Mouse (Mus musculus) stomach, embryonic 15.5 days (tissue): ENCODE results near the gene Dyrk3. TPM values are rescaled to one million over a fixed set of nuclear protein-coding genes. Genes with fewer than 3 reads are reported as not detected.

ENCODE experiments used
- ATAC-seq: fragments of 200-750 bp; cut with Nextera tagmentation; 2 replicates; pipeline ENCODE4 v1.8.0; 2017; ENCODE audit warnings: low read depth, moderate number of reproducible peaks, moderate TSS enrichment; ENCODE audit not compliant: insufficient read depth, low FRiP score
- H3K27ac ChIP-seq: fragments of 300-500 bp; sonication (generic); 2 replicates; pipeline ENCODE4 v1.5.1; 2015; ENCODE audit warnings: mild to moderate bottlenecking, inconsistent platforms
- H3K27me3 ChIP-seq: fragments of 300-500 bp; sonication (generic); replicated peaks from 2 replicates; pipeline ENCODE4 v1.6.1; 2015; ENCODE audit warnings: inconsistent platforms
- H3K36me3 ChIP-seq: fragments of 300-500 bp; sonication (generic); 2 replicates; pipeline ENCODE4 v1.6.1; 2015; ENCODE audit warnings: inconsistent platforms
- H3K4me1 ChIP-seq: fragments of 300-500 bp; sonication (generic); 2 replicates; pipeline ENCODE4 v1.6.1; 2015; ENCODE audit warnings: inconsistent platforms
- H3K4me2 ChIP-seq: fragments of 300-500 bp; sonication (generic); 2 replicates; pipeline ENCODE4 v1.6.1; 2015; ENCODE audit warnings: mild to moderate bottlenecking, inconsistent platforms
- H3K4me3 ChIP-seq: fragments of 300-500 bp; sonication (generic); replicated peaks from 2 replicates; pipeline ENCODE4 v1.5.1; 2015; ENCODE audit warnings: inconsistent platforms
- H3K9ac ChIP-seq: fragments of 300-500 bp; sonication (generic); 2 replicates; pipeline ENCODE4 v1.6.1; 2015; ENCODE audit warnings: inconsistent platforms
- H3K9me3 ChIP-seq: fragments of 300-500 bp; sonication (generic); 2 replicates; pipeline ENCODE4 v1.6.1; 2016; ENCODE audit warnings: inconsistent platforms
- WGBS: fragments of 180-500 bp; shearing (Covaris S2); methylation state at CpG from one replicate; pipeline ENCODE4 v1.1.7; 2015; 5-methylcytosine and 5-hydroxymethylcytosine counted together
- polyA plus RNA-seq: library from polyadenylated mRNA; unstranded; fragments of >200 nt; fragmentation: Nextera tagmentation; extraction: Ambion mirVana; gene quantifications from 2 replicates; pipeline ENCODE4 v1.2.1, GENCODE M21; 2015

Dyrk3 gene
- polyA plus RNA-seq, 1 experiment from 2014 or later = 5.4 TPM

- H3K27ac ChIP-seq = no peak overlapping the region
- WGBS = 85% methylated on average over 1 of the region's 1 CpGs
- no peak for ATAC-seq
- H3K9ac ChIP-seq = no peak overlapping the region
- H3K4me2 ChIP-seq = no peak overlapping the region
- no peaks in the 10 kb centered on the region for H3K27me3 ChIP-seq
- H3K9me3 ChIP-seq = no peaks in the 10 kb centered on the region
- peaks cover 7% of the 10 kb centered on the region for H3K4me1 ChIP-seq
- no peaks in the 10 kb centered on the region for H3K36me3 ChIP-seq
- no peak overlapping the region for H3K4me3 ChIP-seq
Measured at GRCm38 (mm10) chr1:131100808-131101207, 37.3 kb downstream of the Dyrk3 start.

DNA sequence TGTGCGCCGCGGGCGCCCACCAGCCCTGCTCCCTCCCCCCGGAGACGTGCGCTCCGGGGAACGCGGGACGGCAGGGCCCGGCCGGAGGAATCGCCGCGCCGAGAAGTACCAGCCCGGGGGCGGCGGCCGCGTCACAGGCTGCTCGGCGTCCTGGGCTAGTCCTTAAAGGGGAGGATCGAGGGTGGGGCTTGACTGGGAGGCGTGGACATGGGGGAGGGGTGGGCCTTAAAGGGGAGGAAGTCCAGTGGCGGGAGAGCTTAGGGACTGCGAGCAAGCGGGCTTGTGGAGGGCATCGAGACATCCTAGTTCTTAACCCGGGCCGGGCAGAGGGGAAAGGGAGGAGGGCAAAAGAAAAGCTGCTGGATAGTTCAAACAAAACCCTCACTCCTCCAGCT is 40.4 kb downstream of the Dyrk3 start, which contains the start of gene Mapkapk2:
Gene Mapkapk2 (minus strand): TSS at position 127 of the 395 bp plus-strand sequence.
- peak within 1 kb of the TSS; percentile 67 for H3K4me2 ChIP-seq
- no peaks in the 10 kb centered on the region for H3K36me3 ChIP-seq
- H3K4me3 ChIP-seq = peak within 1 kb of the TSS; percentile 88
- WGBS = 0% methylated on average over 18 of the region's 32 CpGs
- H3K9ac ChIP-seq = peak within 1 kb of the TSS; percentile 86
- H3K27me3 ChIP-seq = no peaks in the 10 kb centered on the region
- no peaks in the 10 kb centered on the region for H3K9me3 ChIP-seq
- H3K27ac ChIP-seq = peak within 1 kb of the TSS; percentile 94
- peaks cover 26% of the 10 kb centered on the region for H3K4me1 ChIP-seq
- peak; percentile 97 for ATAC-seq

DNA sequence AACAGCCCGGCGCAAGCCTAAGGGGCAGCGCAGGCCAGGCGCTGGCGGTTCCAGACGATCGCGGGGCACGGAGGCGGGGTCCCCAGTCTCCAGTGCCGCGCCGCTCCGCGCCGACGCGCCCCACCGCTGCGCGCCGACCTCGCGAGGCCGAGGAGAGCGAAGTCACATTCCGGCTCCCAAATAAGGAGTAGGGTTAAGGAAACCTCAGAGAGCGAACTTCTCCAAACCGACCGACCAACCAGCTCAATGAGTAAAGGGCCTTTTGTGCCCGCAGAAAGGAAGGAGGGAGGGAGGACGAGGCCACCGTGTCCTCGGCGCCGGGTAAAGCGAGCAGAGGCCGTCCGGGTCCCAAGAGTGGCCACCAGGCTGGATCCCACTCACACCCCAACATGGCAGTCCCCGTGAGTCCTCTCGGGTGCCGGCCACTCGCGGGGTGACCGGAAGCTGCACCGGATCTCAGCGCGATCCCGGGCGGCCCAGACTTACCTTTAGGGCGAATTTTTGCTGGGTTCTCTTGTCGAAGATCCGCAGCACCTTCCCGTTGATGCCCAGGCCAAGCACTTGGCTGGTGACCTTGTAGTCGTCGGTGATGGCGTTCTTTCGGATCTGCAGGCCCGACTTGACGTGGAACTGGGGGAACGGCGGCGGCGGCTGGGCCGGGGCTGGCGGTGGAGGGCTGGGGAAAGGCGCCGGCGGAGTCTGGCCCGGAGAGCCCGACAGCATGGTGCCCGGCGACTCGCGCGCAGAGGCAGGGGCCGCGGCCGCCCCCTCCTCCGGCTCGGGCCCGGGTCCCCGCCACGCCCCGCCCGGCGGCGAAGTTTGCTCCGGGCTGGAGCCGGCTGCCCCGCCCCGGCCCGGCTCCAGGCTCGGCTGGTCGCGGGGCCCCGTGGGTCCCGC is 41.1 kb downstream of the Dyrk3 start:
- H3K9me3 ChIP-seq = no peaks in the 10 kb centered on the region
- H3K4me2 ChIP-seq = peak overlapping the region; percentile 67
- no peaks in the 10 kb centered on the region for H3K27me3 ChIP-seq
- H3K4me1 ChIP-seq = peaks cover 33% of the 10 kb centered on the region
- no peaks in the 10 kb centered on the region for H3K36me3 ChIP-seq
- H3K27ac ChIP-seq = peak overlapping the region; percentile 94
- peak overlapping the region; percentile 88 for H3K4me3 ChIP-seq
- under 1% methylated on average over 83 of the region's 98 CpGs for WGBS
- H3K9ac ChIP-seq = peak overlapping the region; percentile 86
- ATAC-seq = peak; percentile 27

DNA sequence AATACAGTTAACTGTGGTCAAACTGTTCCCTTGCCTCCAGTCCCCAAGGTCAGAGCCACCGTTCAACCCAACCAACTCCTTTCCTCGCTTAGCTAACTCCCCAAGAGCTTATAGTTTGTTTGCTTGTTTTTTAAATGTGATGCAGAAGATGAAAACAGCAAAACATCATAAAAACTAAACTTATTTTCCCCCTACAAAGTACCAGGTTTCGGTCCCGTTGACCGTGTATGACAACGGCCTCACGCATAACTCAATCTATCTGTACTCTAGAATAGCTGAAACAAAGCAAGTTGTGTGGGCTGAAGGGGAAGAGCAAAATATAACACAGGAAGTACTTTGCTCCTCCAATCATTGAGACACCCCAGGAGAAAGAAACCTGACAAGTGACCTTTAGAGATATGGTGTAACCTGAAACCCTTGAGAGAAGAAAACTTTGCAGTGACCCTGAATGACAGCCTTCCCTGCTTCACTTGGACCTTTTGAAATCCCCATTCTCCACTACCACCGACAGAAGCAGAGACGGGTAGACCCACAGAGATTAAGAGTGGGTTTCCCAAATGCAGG is 41.9 kb downstream of the Dyrk3 start:
- Histone ChIP-seq H3K4me1 (peaks cover 38% of the 10 kb centered on the region), H3K4me3 (peak overlapping the region; percentile 88), H3K36me3 (no peaks in the 10 kb centered on the region), H3K9me3 (no peaks in the 10 kb centered on the region), H3K4me2 (peak overlapping the region; percentile 67), H3K27me3 (no peaks in the 10 kb centered on the region), H3K27ac (peak overlapping the region; percentile 94), H3K9ac (peak overlapping the region; percentile 86; the same call in 1 of the 2 replicates)
- ATAC-seq = no peak
- WGBS = 6% methylated on average over 9 of the region's 9 CpGs

- Histone ChIP-seq H3K4me3 (peak overlapping the region; percentile 88), H3K27me3 (no peaks in the 10 kb centered on the region), H3K9me3 (no peaks in the 10 kb centered on the region), H3K27ac (0 out of 2 replicates have a peak overlapping the region, but pooled peaks have one; percentile 14), H3K4me2 (peak overlapping the region; percentile 67), H3K4me1 (peaks cover 44% of the 10 kb centered on the region), H3K36me3 (no peaks in the 10 kb centered on the region), H3K9ac (no peak overlapping the region)
- no peak for ATAC-seq
- 10% methylated on average over 8 of the region's 8 CpGs for WGBS
Measured at GRCm38 (mm10) chr1:131095574-131095973, 42.6 kb downstream of the Dyrk3 start.

- Histone ChIP-seq H3K4me1 (peaks cover 61% of the 10 kb centered on the region), H3K27me3 (no peaks in the 10 kb centered on the region), H3K36me3 (no peaks in the 10 kb centered on the region), H3K27ac (no peak overlapping the region), H3K4me2 (peak overlapping the region; percentile 8; the same call in 1 of the 2 replicates), H3K9ac (no peak overlapping the region), H3K4me3 (no peak overlapping the region), H3K9me3 (no peaks in the 10 kb centered on the region)
- ATAC-seq = no peak
- 57% methylated on average over 8 of the region's 8 CpGs for WGBS
Measured at GRCm38 (mm10) chr1:131093889-131094288, 44.3 kb downstream of the Dyrk3 start.

DNA sequence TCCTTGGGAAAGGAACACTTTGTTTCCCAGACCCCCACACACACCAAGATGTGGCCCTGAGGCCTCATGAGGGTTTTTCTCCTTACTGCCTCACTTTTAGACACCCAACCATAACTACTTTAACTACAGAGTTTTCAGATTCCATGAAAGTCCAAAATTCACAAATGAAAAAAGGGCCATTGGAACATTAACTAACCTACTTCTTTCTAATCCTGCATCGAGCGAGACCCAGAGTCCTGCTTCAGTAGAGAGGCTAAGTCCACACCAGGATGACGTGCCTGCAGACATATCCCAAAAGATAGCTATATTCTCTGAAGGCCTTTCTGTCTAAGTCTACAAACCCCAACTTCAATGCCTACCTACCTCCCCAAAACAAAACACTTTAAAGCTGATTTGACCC is 45.3 kb downstream of the Dyrk3 start:
- no peak overlapping the region for H3K4me2 ChIP-seq
- peaks cover 62% of the 10 kb centered on the region for H3K4me1 ChIP-seq
- H3K27ac ChIP-seq = no peak overlapping the region
- ATAC-seq = no peak
- no peak overlapping the region for H3K9ac ChIP-seq
- H3K9me3 ChIP-seq = no peaks in the 10 kb centered on the region
- no peaks in the 10 kb centered on the region for H3K27me3 ChIP-seq
- H3K36me3 ChIP-seq = no peaks in the 10 kb centered on the region
- no peak overlapping the region for H3K4me3 ChIP-seq
- 91% methylated on average over 3 of the region's 3 CpGs for WGBS

GRCm38 (mm10) chr1:131092173-131092572 is 46.0 kb downstream of the Dyrk3 start:
- Histone ChIP-seq H3K4me1 (peaks cover 65% of the 10 kb centered on the region), H3K4me3 (no peak overlapping the region), H3K9ac (no peak overlapping the region), H3K27ac (no peak overlapping the region), H3K27me3 (no peaks in the 10 kb centered on the region), H3K9me3 (no peaks in the 10 kb centered on the region), H3K36me3 (no peaks in the 10 kb centered on the region), H3K4me2 (no peak overlapping the region)
- no peak for ATAC-seq
- WGBS = 70% methylated on average over 3 of the region's 3 CpGs

GRCm38 (mm10) chr1:131091481-131091880 is 46.7 kb downstream of the Dyrk3 start:
- WGBS = 71% methylated on average over 3 of the region's 3 CpGs
- no peaks in the 10 kb centered on the region for H3K9me3 ChIP-seq
- no peak overlapping the region for H3K27ac ChIP-seq

GRCm38 (mm10) chr1:131090877-131091276 is 47.3 kb downstream of the Dyrk3 start:
- WGBS = 53% methylated on average over 4 of the region's 4 CpGs
- no peak overlapping the region for H3K4me2 ChIP-seq
- H3K27me3 ChIP-seq = no peaks in the 10 kb centered on the region
- ATAC-seq = no peak
- no peak overlapping the region for H3K4me3 ChIP-seq
- no peak overlapping the region for H3K9ac ChIP-seq
- H3K27ac ChIP-seq = no peak overlapping the region
- H3K4me1 ChIP-seq = peaks cover 78% of the 10 kb centered on the region
- no peaks in the 10 kb centered on the region for H3K9me3 ChIP-seq
- no peaks in the 10 kb centered on the region for H3K36me3 ChIP-seq

More at GRCm38 (mm10) chr1:131091481-131091880, 46.7 kb downstream of the Dyrk3 start:
- Histone ChIP-seq H3K4me2 (no peak overlapping the region), H3K9ac (no peak overlapping the region), H3K27me3 (no peaks in the 10 kb centered on the region), H3K4me3 (no peak overlapping the region), H3K36me3 (no peaks in the 10 kb centered on the region), H3K4me1 (peaks cover 71% of the 10 kb centered on the region)
- no peak for ATAC-seq

DNA sequence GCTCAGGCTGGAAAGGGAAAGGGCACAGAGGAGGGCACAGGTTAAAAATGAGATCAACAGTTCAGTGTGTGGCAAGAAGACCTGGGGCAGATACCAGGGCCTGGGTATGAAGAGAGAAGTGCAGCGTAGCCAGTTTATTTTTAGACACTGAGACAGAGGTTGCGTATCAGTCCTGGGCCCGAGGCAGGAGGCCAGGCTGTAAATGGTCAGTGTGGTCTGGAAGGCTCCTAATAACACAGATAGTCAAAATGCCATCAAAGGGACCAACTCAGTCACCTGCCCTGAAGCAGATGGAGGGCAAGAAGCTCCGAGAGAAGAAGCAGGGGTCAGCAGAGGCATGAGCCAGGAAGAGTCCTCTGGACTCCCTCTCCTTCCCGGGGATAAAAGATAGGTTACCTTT is 47.9 kb downstream of the Dyrk3 start:
- 0 out of 2 replicates have a peak overlapping the region, but pooled peaks have one; percentile 27 for H3K27ac ChIP-seq
- no peak for ATAC-seq
- H3K4me1 ChIP-seq = peaks cover 79% of the 10 kb centered on the region
- no peaks in the 10 kb centered on the region for H3K36me3 ChIP-seq
- H3K4me3 ChIP-seq = no peak overlapping the region
- no peak overlapping the region for H3K9ac ChIP-seq
- 59% methylated on average over 5 of the region's 5 CpGs for WGBS
- H3K4me2 ChIP-seq = no peak overlapping the region
- no peaks in the 10 kb centered on the region for H3K27me3 ChIP-seq
- no peaks in the 10 kb centered on the region for H3K9me3 ChIP-seq

GRCm38 (mm10) chr1:131089525-131090127 is 48.5 kb downstream of the Dyrk3 start:
- WGBS = 64% methylated on average over 2 of the region's 2 CpGs
- Histone ChIP-seq H3K9me3 (no peaks in the 10 kb centered on the region), H3K4me3 (no peak overlapping the region), H3K27ac (no peak overlapping the region), H3K36me3 (no peaks in the 10 kb centered on the region), H3K9ac (no peak overlapping the region), H3K4me1 (peaks cover 79% of the 10 kb centered on the region), H3K27me3 (no peaks in the 10 kb centered on the region), H3K4me2 (no peak overlapping the region)
- ATAC-seq = no peak
